Mouse (Mus musculus): ENCODE results near the gene Olfr1509.
"Not testable (repeated sequence)": the region's sequence is repeated elsewhere in the genome, so short reads cannot be mapped to it uniquely, and the experiment has no call there.

Olfr1509 gene

DNA sequence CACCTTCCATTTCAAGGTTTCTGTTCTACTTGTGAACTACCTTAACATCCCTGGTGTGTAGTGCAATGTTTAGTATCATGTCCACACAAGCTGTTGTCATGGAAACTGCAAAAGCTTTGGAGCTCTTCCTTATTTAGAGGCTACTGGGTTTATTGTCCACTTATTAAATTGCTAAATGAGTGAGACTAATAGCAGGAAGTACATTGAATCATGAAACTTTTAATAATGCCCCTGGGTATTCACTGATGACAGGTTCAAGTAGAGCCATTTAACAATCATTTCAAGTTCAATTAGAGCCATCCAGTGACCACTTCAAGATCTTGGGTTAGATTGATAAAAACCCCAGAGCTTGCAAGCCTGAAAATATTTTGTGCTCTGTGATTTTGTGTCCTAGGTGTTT is at the start of gene Olfr1509:
Olfr1509 (plus strand) TSS at position 301 of the 400 bp plus-strand sequence.
- in situ Hi-C loops (cut with MboI), result no loop called here

DNA sequence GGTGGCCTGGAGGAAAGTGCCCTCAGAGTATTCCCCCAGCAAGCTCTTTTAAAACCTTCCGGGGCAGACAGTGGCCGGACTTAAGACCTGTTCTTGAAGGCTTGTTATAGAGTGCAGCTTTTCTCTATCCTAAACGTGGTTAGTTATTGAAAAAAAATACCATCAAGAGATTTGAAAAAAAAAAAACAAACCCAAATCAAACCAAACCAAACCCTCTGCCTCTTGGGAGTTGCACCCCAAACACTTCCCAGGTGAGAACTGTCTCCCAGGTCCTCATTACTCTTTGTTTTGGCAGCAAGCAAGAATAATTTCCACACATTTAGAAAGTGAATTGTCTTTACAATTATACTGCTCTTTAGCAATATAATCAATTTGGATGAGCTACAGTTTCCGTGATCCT is 45.5 kb upstream of the Olfr1509 start, which contains the start of gene Olfr1511:
Olfr1511 (minus strand) TSS at position 101 of the 400 bp plus-strand sequence.
- in situ Hi-C loops (cut with MboI), result no loop called here

DNA sequence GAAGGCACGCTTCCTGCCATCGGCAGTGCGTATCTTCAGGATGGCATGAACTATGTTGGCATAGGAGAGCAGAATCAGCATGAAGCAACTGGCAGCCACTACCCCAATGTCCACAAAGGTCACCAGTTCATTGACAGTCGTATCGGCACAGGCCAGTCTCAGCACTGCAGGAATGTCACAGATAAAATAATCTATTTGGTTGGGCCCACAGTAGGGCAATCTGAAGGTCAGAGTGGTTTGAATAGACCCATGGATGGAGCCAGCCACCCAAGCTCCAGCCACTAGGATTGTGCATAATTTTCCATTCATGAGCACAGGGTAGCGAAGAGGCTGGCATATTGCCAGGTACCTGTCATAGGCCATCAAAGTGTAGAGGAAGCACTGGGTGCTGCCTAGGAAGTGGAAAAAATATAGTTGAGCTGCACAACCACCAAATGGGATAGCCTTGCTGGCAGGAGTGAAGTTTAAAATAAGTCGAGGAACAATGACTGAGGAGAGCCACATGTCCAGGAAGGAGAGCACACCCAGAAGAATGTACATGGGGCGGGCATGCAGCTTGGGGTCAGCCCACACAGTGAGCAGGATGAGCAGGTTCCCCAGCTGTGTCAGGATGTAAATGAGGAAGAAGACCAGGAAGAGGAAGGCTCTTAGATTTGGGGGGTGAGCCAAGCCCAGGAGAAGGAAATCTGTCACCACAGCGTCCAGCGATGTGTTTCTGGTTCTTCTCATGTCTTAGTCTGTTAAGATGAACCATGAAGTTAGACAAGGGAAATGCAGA is 32.5 kb upstream of the Olfr1509 start:
- in situ Hi-C loops (cut with MboI), result not testable (repeated sequence)

DNA sequence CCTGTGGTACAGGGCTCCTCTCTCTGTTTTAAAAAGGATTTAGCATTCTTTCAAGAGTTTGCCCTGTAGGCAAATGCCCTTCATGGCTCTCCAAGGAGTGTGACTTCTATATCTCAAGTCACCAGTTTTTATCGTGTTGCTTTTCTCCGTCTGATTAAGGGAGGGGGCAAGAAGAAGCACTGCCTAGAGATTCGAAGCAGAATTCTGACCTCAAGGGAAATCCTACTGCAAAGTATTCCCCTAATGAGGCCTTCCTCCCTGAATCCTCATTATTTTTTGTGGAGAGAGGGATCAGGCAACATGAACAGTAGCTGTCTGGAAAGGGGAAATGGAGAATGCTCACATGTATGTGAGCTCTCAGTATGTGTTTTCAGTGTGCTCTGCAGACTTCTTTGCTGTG is 28.5 kb upstream of the Olfr1509 start, which contains the start of gene Olfr1510:
Olfr1510 (minus strand) TSS at position 101 of the 400 bp plus-strand sequence.
- in situ Hi-C loops (cut with MboI), result no loop called here

DNA sequence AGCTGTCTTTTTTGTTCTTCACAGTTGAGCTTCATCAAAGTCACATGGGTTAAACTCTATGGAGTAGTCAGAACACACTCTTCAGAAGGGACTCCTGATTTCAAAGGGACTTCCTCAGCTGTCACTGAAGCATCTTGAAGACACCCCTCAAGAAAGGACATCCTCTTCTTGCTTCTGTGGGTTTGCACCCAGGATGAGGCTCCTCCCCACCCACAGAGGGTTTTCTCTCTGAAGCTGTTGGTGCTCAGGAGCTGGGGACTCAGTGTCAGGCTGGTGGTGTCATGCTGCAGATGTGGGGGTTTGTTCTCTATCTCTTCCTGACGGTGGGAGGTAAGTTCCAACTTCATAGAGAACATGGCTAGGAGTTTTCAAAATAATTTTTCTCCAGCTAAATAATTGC is 15.1 kb upstream of the Olfr1509 start:
- in situ Hi-C loops (cut with MboI), result no loop called here

DNA sequence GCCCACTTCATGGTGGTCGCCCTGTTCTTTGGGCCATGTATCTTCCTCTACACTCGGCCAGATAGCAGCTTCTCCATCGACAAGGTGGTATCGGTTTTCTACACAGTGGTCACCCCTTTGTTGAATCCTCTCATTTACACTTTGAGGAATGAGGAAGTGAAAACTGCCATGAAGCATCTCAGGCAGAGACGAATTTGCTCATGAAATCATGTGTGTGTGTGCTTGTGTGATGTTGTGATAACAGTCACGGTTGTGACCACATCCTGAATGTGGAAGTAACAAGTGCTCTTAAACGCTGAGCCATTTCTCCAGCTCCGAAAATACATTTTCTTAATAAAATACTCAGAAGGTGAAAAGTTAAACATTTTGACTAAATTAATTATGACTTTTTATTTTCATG is 8.3 kb downstream of the Olfr1509 start:
- in situ Hi-C loops (cut with MboI), result no loop called here

DNA sequence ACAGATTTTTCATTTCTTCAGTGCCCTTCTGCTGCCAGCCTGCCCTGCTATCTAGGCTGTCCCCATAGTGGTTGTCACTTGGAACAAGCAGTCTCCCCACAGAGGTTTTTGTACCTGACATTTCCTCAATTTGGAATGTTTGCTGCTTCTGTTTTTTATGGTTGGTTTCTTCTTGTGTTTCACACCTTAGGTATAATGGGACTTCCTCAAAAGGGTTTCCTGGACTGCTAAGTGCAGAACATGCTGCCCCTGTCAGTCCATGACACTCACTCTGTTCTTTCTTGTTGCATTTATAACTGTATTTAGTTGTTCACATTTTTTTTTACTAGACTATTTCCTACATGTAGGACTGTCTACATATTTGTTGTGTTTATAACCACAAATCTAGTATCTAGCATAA is 19.1 kb downstream of the Olfr1509 start:
- in situ Hi-C loops (cut with MboI), result no loop called here

DNA sequence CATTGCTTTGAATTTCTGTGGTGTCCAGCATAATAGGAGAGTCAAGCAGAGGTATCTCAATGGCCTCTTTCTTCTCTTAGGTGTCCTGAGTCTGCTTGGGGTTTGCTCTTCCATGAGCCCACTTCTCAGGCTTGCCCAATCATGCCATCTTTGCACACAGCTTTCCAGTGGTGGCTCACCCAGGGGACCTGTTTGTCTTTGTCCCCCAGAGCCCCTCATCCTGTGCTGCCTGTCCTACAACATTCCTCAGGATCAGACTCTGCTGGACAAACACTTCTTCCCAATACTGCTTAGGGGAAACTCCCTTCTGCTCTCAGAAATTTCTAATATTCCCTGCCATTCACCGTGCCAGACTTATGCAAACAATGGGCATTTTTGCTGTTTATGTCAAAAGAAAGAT is 22.9 kb downstream of the Olfr1509 start:
- in situ Hi-C loops (cut with MboI), result no loop called here

DNA sequence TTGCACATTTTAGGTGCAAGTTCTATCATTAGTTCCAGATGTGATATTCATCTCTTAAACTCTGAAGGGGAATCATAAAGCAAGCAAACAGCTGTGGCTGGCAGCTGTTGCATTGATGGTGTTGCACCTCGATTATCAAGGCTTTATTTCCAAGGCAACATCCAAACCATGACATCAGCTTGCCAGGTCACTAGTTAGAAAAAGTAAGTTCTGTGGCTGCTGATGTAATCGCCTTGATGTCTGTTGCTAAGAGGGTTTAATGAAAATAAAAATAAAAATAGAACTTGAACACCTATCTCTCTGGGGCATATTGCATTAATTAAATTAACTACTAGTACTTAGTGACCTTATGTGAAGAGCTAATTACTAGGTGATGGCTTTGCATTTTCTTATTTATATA is 24.6 kb downstream of the Olfr1509 start, which contains the start of gene Olfr1508:
Olfr1508 (minus strand) TSS at position 101 of the 400 bp plus-strand sequence.
- in situ Hi-C loops (cut with MboI), result no loop called here

DNA sequence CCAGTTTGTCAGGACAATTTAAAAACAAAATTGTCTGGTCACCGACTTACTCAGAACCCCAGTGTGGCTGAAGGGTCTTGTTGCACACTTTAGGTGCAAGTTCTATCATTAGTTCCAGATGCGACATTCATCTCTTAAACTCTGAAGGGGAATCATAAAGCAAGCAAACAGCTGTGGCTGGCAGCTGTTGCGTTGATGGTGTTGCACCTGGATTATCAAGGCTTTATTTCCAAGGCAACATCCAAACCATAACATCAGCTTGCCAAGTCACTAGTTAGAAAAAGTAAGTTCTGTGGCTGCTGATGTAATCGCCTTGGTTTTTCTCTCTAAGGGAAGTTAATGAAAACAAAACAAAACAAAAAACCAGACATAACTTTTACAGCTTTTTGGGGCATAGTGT is 52.7 kb downstream of the Olfr1509 start, which contains the start of gene Olfr1507:
Olfr1507 (minus strand) TSS at position 234 of the 400 bp plus-strand sequence.
- in situ Hi-C loops (cut with MboI), result no loop called here

All from mature B cell (primary cell).